Mouse (Mus musculus): ENCODE data around the gene Crp.

DNA sequence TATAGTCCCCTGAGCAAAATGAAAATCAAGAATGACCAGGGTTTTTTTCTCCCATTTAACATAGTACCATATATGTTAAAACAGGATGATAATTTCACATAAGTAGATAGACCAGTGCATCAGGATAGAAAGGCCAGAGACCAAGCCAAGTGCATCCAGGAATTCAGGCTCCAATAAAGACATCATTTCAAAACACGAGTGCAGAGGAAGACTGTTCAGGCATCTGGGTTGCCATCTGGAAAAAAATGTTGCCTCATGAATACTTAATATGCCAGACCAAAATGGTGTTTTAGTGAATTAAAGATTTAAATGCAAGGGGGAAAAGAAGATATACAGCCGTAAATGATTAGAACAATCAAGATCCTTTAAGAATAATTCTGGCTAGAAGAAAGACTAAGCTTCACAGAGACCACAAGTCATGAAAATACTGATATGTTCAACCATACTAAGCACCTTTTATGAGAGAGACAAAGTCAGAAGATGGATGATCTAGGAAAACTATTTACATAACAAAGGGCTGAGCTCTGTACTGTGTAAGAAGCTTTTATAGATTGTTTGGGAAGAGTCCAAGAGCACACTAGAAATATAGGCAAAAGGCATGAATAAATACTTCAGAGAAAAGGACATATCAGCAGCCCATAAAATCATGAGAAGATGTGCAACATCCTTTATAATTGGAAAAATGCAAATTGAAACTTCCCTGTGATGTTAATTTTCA lies 149.3 kb downstream of the Crp start:
- TF ChIP-seq CTCF (IDR thresholded peaks at IDR 0.05; ENCODE audit: low read depth, low read length) (no peak), POLR2A (IDR thresholded peaks at IDR 0.05; ENCODE audit: extremely low read depth, insufficient read depth, low read length) (no peak)

Data from liver, adult 2 months (tissue).